Mouse (Mus musculus) right cerebral cortex, postnatal 25 days (tissue): ENCODE results near the gene Trim71.
"Not testable (repeated sequence)": the region's sequence is repeated elsewhere in the genome, so short reads cannot be mapped to it uniquely, and the experiment has no call there.

ENCODE experiments used
- DNase-seq: peaks from one replicate; pipeline ENCODE4 v3.0.0; 2022

Trim71 gene

DNA sequence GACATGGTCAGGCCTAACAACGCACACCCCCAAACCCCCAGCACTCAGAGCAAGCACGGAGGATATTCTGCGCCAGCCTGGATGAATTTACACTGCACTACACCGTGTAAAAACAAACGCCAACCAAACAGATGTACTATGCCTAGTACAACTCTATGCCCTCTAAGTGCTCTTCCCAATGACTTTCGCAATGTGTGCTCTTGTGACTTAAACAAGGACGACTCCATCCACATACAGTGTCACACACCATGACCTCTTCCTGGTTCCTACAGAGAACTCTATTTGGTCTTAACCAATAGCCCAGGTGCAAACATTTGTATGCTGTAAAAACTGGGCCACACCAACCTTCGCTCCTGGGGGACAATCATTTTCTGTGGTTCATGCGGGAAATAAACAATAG, 41.7 kb downstream of the Trim71 start:
- DNase-seq = no peak

DNA sequence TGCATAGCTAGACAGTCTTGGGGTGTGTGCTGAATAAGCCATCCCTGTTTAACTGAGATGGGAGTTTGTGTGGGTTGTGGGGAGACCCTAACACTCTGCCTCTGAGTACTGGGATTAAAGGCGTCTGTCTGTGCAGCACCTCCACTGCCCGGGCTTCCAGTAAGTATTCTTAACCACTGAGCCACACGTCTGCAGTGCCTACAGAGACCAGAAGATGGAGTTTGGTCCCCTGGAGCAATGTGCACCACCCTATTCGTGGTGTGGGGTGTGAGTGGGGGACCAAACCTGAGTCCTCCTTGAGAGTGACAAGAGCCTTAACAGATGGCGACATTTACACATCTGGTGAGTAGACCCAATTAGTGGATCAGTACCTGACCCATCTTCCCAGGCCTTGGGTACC, 42.1 kb downstream of the Trim71 start:
- no peak for DNase-seq

DNA sequence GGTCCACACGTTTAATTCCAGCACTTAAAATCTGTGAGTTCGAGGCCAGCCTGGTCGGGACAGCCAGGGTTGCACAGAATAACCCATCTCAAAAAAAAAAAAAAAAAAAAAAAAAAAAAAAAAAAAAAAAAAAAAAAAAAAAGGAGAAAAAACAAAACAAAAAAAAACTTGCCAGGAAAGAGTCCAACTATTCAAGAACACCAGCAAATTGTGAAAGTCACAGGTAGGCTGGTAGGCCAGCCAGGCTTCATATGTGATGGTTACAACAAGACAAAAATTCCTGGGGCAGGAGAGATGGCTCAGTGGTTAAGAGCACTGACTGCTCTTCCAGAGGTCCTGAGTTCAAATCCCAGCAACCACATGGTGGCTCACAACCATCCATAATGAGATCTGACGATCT, 43.6 kb downstream of the Trim71 start:
- DNase-seq = not testable (repeated sequence)

DNA sequence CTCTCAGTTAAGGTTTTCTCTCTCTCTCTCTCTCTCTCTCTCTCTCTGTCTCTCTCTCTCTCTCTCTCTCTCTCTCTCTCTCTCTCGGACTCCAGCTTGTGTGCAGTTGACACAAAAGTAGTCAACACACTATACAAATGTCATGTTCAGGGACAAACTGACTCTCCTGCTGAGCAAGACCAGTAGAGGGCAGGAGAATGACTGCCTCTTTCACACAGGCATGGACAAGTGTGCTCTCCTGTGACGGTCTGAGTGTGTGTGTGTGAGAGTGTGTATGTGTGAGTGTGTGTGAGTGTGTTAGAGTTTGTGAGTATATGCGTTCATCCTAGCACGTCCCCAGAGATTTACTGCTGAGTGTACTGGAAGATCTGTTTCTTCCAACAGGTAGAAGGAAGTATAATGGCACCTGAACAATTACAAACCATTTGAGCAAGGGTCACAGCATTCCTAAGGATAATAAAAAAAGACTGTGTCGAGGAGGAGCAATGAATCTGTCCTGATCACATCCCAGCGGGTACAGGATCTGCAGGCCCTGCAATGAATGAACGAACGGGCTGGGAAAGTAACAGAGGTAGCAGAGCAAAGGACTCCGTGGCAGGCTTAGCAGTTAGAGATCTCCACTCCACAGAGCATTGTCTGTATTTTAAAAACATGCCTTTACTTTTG, 45.2 kb downstream of the Trim71 start:
- no peak for DNase-seq

DNA sequence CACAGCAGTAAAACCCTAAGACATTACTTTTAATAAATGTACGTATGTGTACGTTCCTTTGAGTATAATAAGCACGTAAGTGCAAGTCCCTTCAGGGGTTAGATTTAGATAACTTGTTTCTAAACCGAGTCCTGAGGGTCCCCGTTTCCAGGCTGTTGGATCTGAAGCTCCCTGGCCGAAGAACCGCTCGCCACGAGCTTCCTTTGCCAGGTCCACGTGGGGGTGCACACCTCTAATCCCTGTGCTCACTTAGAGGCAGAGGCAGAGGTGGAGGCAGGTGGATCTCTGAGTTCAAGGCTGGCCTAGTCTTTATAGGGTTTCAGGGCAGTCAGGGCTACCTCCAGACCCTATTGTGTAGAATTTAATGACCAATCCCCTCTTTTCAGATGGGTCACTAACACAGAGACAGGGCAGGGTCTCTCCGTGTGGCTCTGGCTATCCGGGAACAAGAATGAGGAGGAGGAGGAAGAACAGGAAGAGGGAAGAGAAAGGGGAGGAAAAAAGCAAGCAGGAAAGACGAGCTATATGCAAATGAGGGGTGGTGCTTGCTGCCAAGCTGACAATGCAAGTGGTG, 46.2 kb downstream of the Trim71 start:
- DNase-seq = no peak

DNA sequence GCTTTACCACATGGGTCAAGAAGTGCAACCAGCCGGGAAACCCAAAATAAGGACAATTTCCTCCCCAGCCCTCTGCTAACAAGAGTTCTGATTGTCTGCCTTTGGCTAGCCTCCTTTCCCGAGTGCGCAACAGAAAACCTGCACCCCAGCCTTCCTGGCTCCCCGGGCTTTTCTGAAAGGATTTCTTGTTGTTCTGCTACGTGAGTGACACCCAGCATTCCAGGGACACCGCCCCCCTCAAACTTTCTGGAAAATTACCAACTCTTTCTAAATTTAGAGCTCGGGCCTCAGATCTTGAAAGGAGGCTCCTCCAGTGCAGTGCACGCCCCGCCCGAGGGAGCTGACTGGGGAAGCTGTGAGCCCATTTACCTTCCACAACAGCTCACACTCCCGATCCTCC, 48.8 kb downstream of the Trim71 start, which contains the start of gene C130032M10Rik:
Gene C130032M10Rik, plus strand, starts transcription at position 334 of the 400 bp plus-strand sequence.
- DNase-seq = no peak

DNA sequence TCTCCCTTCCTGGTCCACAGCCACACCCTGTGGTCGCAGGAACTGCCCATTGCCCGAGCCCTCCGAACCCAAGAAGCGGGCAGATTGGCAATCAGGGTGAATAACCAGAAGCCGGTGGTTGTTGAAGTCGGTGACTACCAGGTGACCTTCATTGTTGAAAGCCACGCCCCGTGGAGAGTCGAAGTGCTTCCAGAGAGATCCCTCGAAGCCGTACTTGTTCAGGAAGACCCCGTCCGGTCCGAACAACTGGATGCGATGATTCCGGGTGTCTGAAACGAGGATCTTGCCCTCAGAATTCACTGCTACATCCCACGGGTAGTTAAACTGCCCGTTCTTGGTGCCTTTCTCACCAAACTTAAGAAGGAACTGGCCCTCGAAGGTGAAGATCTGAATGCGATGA, 51.3 kb downstream of the Trim71 start:
- DNase-seq = no peak

DNA sequence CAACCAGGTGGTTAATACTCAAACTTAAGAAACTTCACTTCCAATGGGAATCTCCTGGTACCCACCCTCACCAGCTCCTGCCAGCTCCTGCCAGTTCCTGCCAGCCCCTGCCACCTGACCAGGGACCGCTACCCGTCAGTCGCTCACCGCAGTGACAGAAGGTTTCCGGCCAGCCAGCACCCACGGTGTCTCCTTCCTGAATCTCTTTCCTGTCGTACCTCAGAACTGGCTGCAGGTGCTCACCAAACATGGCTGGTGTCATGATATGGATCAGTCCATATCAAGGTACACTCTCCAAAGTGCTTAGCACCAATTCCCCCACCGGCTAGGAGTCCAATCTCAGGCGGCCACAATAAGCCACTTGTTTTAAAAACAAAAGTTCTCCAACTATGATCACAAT, 54.4 kb downstream of the Trim71 start:
- DNase-seq = no peak

DNA sequence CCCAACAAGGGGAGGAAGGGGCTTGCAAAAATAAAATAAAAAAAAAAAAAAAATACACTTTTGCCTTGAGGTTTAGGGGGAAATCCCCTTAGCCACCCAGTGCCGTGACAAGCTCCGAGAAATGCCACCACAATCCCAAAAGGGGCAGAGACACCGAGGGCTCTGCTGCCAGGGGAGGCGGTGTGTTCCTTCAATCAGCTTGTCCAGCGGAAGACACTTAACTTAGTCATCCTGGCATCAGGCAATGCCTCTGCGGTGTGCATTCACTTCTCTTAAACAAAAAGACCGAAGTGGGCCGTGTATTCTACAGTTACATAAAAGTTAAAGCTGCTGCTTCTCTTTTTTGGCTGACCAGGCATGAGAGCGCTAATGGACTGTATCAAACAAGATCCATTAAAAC, 56.7 kb downstream of the Trim71 start:
- no peak for DNase-seq

DNA sequence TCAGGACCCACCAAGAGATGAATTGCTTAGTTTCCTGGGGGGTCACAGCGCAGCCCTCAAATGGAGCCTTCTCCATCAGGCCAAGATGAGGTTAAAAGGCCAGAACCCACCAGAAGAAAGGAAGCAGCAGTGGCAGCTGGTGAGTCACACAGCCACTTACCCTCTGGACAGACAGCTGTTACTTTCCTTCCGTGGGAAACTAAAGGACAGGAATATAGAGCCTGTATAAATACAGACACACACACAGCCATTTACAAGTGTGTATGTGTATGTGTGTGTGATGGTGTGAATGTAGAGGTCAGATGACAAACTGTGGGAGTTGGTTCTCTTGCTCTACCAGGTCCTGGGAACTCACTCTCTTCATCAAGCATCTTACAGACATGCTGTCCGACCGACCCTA, 57.6 kb downstream of the Trim71 start:
- DNase-seq = no peak

DNA sequence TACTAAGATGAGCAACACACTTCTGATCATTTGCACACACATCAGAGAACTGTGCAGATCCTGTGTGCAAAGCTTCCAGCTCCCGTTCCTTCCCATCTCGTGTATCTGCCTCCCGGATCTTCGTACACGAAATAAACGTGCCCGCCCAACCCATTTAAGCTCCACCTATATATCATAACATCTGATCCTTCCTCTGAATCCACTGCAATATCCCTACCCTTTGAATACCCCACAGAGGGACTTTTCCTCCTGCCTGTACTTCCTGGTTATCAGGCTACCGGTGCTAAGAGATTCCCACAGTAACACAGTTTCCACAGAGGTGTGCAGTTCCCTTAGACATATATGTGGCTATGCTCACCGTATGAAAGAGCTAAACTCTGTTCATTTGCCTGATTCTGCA, 59.4 kb downstream of the Trim71 start, which contains the start of gene Ccr4:
Gene Ccr4, minus strand, starts transcription at position 101 of the 400 bp plus-strand sequence.
- no peak for DNase-seq

DNA sequence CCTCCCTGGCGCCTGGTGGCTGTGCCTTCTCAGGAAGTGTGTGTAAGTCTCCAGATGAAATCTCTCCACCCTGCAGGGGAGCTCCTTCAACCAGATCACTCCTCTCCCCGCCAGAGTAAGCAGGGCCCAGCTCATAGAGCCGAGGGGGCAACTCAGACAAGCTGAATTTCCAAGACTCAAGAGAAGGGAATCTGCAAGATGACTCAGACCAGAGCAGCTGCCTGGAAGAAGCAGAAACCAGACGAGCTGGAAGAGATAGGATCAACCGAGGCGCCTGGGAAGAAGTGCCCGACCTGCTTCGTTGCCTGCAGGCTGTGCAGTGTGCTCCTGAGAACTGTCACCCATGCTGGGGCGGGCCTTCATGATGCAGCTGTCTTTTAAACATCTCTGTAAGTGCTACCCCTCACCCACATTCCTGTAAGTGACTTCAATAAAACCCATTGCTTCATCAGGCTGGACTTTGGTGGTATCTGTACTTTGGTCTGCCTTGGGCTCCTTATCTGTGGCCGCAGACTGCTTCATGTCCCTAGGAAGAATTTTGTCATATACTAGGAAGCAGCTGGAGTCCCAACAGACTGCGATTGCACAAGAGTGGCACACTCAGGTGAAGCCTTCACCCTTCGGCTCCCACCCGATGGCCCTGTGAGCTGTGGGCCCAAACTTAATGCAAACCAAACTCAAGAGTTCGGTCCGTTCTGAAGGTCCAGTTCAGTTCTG, 61.3 kb downstream of the Trim71 start:
- DNase-seq = no peak

DNA sequence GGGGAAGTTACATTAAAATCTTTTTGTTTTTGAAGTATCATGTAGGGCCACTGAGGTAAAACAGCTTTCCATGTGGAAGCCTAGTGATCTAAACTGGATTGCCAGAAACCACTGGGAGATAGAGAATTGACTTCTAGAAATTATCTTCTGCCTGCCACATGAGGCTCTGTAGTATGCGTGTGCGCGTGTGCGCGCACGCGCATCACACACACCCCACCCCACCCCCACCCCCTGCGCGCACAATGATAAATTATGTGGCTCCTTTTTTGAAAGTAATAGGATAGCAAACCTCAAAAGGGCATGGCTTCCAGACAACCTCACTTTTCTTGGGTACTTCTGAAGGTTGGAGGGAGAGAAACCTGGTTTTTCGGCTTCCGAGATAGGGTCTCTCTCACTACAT, 62.3 kb downstream of the Trim71 start:
- no peak for DNase-seq

DNA sequence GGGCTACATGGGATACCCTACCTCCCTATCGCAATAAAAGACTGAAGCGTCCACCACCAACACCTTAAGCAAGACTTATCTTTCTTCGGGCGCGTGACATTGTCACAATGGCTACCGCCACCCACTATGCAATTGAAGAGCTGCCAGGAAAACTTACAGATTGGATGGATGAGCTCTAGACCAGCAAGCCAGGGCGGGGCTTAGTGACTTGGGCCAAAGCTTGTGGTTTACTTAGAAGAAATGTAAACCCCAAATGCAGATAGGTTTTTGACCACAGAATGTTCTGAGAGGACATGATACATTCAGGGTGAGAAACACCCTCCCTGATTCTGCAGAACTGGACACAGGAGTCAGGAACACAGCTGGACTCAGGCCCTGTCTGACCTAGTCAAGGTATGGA, 63.1 kb downstream of the Trim71 start:
- DNase-seq = no peak

DNA sequence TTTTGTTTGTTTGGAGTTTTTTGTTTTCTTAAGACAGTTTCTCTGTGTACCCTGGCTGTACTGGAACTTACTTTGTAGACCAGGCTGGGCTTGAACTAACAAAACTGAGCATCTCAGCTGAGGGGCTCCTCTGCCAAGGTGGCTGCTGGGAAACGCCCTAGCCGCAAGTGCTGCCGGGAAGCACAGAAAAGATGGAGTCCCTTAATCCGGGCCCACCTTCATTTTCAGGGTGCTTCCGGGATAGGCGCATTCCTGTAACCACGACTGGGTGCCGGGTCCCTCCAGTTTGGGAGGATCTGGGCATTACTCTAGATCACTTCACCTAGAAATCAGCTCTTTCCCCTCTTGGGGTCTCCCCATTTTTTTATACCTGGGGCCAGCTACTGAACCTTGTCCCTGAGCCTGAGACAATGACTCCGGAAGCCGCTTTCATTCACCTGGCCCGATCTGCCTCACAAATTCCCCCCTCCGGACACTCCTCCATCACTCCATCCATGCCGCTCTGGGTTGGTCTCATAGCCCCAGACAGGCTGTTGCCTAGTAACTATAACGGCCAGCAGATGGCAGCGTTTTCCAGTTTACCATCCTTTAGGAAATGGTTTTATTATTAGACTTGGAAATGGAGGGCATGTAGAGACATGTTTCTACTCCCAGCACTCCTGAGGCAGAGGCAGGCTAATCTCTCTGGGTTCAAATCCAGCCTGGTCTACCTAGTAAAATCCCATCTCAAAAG, 64.2 kb downstream of the Trim71 start:
- no peak for DNase-seq

DNA sequence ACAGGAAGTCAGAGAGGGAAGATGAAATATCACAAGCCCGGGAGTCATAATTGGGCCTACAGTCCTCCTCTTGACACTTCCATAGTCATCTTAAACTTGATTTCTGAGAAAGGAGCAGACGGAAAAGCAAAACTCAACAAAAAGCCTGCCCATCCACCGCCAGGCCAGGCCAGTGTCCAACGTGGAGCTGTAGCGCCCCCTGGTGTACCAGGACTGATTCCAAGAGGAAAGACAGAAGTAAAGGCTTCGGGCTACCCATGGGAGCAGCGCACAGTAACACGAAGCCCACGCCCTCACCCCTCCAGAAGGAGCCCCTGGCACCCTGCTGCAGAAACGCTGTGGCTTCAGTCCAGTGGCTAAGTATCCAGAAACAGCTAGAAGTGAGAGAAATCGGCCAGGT, 66.0 kb downstream of the Trim71 start:
- DNase-seq = peak; percentile 62

DNA sequence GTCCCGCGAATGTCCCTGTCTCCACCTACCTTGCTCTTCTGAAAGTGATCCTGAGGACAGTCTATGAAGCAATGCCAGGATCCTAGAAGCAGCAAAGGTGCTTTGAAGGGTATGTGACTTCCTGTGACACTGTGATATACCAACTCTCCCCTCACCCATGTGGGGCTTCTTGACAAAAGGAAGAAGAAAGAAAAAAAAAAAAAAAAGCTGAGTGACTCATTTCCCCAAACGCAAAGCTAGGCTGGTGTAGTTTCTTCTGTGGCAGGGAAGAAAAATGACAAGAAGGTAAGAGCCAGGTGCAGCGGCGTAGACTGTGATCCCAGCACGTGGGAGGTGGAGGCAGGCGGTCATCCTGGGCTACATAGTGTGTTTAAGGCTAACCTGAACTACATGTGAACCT, 67.7 kb downstream of the Trim71 start:
- DNase-seq = no peak

DNA sequence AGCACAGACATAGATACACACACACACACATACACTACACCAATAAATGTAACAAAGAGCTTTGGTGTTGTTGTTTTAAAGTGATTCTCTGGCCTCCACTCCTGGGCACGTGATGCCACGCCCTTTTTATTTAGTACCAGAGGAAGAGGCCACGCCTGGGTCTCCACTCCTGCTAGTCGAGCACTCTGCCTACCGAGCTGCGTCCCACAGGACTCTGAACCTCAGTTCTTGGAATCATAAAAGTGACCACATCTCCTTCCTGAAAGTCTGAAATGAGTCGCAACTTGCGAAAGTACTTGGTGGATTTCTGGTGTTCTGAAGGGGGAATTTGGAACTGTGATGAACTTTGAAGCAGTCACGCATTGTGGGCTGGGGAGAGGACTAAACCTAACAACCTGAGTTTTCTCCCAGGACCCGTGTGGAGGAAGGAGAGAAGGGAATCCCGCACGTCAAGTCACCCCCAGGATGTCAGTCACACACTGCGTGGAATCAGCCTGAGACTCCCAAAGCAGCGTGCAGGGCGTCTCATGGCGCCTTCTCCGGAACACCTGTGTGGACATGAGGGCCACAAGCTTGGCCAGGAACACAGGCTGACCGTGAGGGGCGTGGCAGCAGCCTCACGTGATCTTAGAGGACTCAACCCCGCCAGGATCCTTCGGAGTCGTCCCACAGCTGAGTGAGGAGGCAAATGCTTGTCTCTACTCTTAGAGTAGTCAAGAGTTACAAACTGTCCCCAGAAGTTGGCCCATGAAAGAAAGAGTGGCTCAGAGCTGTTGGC, 76.5 kb downstream of the Trim71 start:
- no peak for DNase-seq

DNA sequence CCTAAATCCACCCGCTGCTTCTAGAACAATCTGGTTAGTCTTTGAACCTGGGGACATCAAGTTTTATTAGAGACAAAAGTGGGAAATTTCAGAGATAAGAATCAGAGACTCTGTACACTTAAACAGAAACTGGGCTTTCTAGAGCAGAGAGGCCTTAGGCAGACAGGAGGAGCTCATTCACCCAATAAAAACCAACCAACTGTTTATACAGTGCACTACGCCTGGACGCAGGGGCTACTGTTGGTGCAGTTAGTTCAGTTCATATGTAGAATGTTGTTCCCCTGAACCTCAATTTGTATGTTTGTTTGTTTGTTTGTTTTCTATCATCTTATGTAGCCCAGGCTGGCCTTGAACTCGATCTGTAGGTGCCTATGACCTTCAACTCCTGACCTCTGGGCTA, 77.4 kb downstream of the Trim71 start:
- no peak for DNase-seq

DNA sequence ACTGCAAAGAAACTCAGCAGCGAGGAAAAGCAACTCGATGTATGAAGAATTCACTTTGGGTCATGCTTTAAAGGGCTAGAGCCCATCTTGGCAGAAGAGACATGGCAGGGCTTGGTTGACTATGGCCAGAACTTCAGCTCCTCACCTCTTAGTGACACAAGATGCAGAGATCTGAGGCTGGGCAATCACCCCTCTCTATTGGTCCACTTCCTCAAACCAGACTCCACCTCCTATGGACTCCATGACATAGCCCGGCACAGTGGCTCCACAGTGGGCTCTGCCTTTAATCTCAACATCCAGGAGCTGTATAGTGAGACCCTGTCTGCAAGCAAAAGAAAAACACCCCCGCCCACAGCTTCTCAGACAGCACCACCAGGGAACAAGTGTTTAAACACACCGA, 79.4 kb downstream of the Trim71 start:
- no peak for DNase-seq

DNA sequence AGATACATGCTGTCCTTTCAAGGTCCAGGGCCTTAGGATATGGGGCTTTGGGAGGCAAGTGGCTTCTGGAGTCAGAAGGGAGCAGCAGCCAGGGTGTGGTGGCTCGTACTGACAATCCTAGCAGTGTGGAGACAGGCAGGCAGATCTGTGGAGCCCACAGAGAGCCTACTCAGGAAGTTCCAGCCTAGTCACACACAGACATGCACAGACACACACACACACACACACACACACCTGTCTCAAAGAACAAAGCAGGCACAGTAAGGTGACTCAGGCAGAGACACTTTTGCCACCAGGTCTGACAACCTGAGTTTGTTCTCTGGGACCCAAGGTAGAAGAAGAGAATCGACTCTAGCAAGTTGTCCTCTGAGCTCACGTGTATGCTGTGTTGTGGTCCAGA, 83.2 kb downstream of the Trim71 start:
- DNase-seq = no peak

DNA sequence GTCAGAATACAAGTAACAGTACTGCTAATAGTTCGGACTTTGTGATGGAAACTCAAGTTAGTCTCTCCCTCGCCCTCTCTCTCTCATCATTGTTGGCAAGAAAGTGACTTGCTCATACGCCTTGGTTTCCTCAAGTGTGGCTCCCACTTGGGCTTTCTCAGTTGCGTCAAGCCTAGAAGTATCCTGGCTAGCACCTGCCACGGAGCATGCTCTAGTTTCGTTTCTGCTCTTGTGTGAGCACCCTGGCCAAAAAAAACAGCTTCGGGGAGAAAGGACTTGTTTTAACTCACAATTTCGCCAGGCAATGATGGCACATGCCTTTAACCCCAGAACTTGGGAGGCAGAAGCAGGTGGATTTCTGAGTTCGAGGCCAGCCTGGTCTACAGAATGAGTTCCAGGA, 87.2 kb downstream of the Trim71 start:
- DNase-seq = no peak

DNA sequence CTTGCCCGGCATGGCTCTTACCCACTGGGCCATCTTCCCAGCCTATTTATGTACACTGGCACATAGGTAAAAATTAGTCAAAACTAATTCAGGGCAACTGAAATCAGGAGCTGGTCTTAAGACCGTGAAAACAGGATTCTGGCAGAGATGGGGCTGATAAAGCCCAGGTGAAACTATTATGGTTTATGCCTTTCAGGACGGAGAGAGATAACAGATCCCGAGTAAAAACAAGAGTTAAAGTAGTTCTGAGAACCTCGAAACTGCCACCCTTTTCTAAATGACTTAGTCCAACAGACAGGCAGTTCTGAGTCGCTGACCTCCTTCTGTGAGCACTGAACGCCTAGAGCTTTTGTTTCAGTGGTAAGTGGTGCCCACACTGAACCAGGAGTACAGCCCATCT, 92.3 kb downstream of the Trim71 start:
- DNase-seq = no peak
